Mouse (Mus musculus) hindbrain, embryonic 15.5 days (tissue): ENCODE measurements at regions not wholly inside any gene's neighbourhood (a gene's known extent, or its start where the extent isn't known, plus 50 kb on each side); places are given as distances from the start of the nearest gene placed in this dataset.
"Not testable (repeated sequence)": the region's sequence is repeated elsewhere in the genome, so short reads cannot be mapped to it uniquely, and the experiment has no call there.

ENCODE experiments used
- ATAC-seq: fragments of 200-750 bp; cut with Nextera tagmentation; 2 replicates; pipeline ENCODE4 v1.8.0; 2017; ENCODE audit warnings: low read depth, moderate number of reproducible peaks, moderate TSS enrichment; ENCODE audit not compliant: low FRiP score
- H3K27ac ChIP-seq: fragments of 300-500 bp; sonication (generic); replicated peaks from 2 replicates; pipeline ENCODE4 v1.5.1; 2015; ENCODE audit warnings: mild to moderate bottlenecking, inconsistent platforms
- H3K27me3 ChIP-seq: fragments of 300-500 bp; sonication (generic); 2 replicates; pipeline ENCODE4 v1.6.1; 2015; ENCODE audit warnings: control low read depth, inconsistent platforms
- H3K36me3 ChIP-seq: fragments of 300-500 bp; sonication (generic); 2 replicates; pipeline ENCODE4 v1.6.1; 2015; ENCODE audit warnings: control low read depth, inconsistent platforms
- H3K4me1 ChIP-seq: fragments of 300-500 bp; sonication (generic); replicated peaks from 2 replicates; pipeline ENCODE4 v1.6.1; 2015; ENCODE audit warnings: control low read depth, inconsistent platforms
- H3K4me2 ChIP-seq: fragments of 300-500 bp; sonication (generic); 2 replicates; pipeline ENCODE4 v1.6.1; 2015; ENCODE audit warnings: moderate library complexity, mild to moderate bottlenecking, inconsistent platforms
- H3K4me3 ChIP-seq: fragments of 300-500 bp; sonication (generic); 2 replicates; pipeline ENCODE4 v1.5.1; 2015; ENCODE audit warnings: mild to moderate bottlenecking, inconsistent platforms
- H3K9ac ChIP-seq: fragments of 300-500 bp; sonication (generic); 2 replicates; pipeline ENCODE4 v1.6.1; 2015; ENCODE audit warnings: inconsistent platforms
- H3K9me3 ChIP-seq: fragments of 300-500 bp; sonication (generic); 2 replicates; pipeline ENCODE4 v1.6.1; 2016; ENCODE audit warnings: control low read depth, inconsistent platforms
- WGBS: fragments of 180-500 bp; shearing (Covaris S2); methylation state at CpG from one replicate; pipeline ENCODE4 v1.1.7; 2015; 5-methylcytosine and 5-hydroxymethylcytosine counted together

- 6% methylated on average over 46 of the region's 47 CpGs for WGBS
- peak overlapping the region; percentile 15; the same call in 1 of the 2 replicates for H3K4me2 ChIP-seq
- H3K4me1 ChIP-seq, H3K9me3 ChIP-seq, H3K27ac ChIP-seq, H3K9ac ChIP-seq, H3K27me3 ChIP-seq, ATAC-seq, H3K36me3 ChIP-seq: not testable (repeated sequence)
- peak overlapping the region; percentile 11; the same call in 1 of the 2 replicates for H3K4me3 ChIP-seq
Measured at GRCm38 (mm10) chr12:22156467-22157037, 739.1 kb upstream of the Ywhaq start.

- not testable (repeated sequence) for H3K27ac ChIP-seq, H3K27me3 ChIP-seq, H3K36me3 ChIP-seq, H3K4me3 ChIP-seq, H3K4me2 ChIP-seq, ATAC-seq, H3K9me3 ChIP-seq, H3K4me1 ChIP-seq, H3K9ac ChIP-seq
- 83% methylated on average over 5 of the region's 8 CpGs for WGBS
Measured at GRCm38 (mm10) chr12:22155341-22155740, 737.9 kb upstream of the Ywhaq start.
